Comparison of ENCODE assay signal across 8 mouse cellular contexts in genomic region chr16:30308616-30309394, GRCm38 (mm10). TPM values are rescaled to one million over a fixed set of nuclear protein-coding genes. Genes with fewer than 3 reads are reported as not detected.
A peak's percentile ranks its signal among the peaks of the same experiment; 100 is the strongest.
DNase-seq lines count a peak whose midpoint lies in the region; ATAC-seq and TF ChIP-seq lines count a peak whose summit lies in the region.

No protein-coding gene starts in this region.

- WGBS in limb, embryonic 14.5 days = under 1% methylated on average over 60 of the region's 72 CpGs
- under 1% methylated on average over 72 of the region's 72 CpGs for WGBS in midbrain, embryonic 13.5 days

- peak overlapping the region; percentile 98 for H3K4me2 ChIP-seq in limb, embryonic 14.5 days (replicated peaks; ENCODE audit: low read depth, low read length, severe bottlenecking)
- peak overlapping the region; percentile 87 for H3K4me2 ChIP-seq in midbrain, embryonic 13.5 days (replicated peaks)

- H3K9ac ChIP-seq in limb, embryonic 14.5 days (ENCODE audit: low read depth, low read length, severe bottlenecking) = peak overlapping the region; percentile 55
- H3K9ac ChIP-seq in midbrain, embryonic 13.5 days (replicated peaks) = peak overlapping the region; percentile 63

- H3K36me3 ChIP-seq in limb, embryonic 14.5 days (ENCODE audit: control insufficient read depth, insufficient read depth, low read length) = no peaks in the 10 kb centered on the region
- no peaks in the 10 kb centered on the region for H3K36me3 ChIP-seq in midbrain, embryonic 13.5 days

- no peaks in the 10 kb centered on the region for H3K9me3 ChIP-seq in limb, embryonic 14.5 days (ENCODE audit: control insufficient read depth, low read length)
- H3K9me3 ChIP-seq in midbrain, embryonic 13.5 days = no peaks in the 10 kb centered on the region

- peaks cover 15% of the 10 kb centered on the region for H3K4me1 ChIP-seq in limb, embryonic 14.5 days (ENCODE audit: control insufficient read depth, insufficient read depth, low read length)
- H3K4me1 ChIP-seq in midbrain, embryonic 13.5 days (replicated peaks) = peaks cover 20% of the 10 kb centered on the region

- no peak overlapping the region for H3K27ac ChIP-seq in limb, embryonic 14.5 days (replicated peaks; ENCODE audit: low read depth, low read length)
- no peak overlapping the region for H3K27ac ChIP-seq in midbrain, embryonic 13.5 days

- DNase-seq in heart, adult 18-20 months = peak; percentile 23 to 32
- DNase-seq in heart, adult 8-10 months (ENCODE audit: low spot score) = no peak
- DNase-seq in cerebellum, postnatal 36 days = peak; percentile 62 to 75
- DNase-seq in kidney, adult 8-10 months = peak; percentile 2 to 11
- no peak for DNase-seq in limb, embryonic 14.5 days (ENCODE audit: low spot score)
- DNase-seq in spleen, postnatal 36 days (ENCODE audit: low spot score in 2 of 2) = peak; percentile 7 to 8

- ATAC-seq in granulocyte monocyte progenitor cell, adult 5-6 weeks (replicated peaks; ENCODE audit: poor library complexity, severe bottlenecking) = peak; percentile 40
- 0 out of 2 replicates have a peak, but pooled peaks have one; percentile 38 for ATAC-seq in limb, embryonic 14.5 days (ENCODE audit: low FRiP score, low read depth)
- peak; percentile 80 for ATAC-seq in midbrain, embryonic 13.5 days

- H3K27me3 ChIP-seq in limb, embryonic 14.5 days (ENCODE audit: control insufficient read depth, insufficient read depth, low read length) = peaks cover 44% of the 10 kb centered on the region
- H3K27me3 ChIP-seq in midbrain, embryonic 13.5 days = peaks cover 74% of the 10 kb centered on the region

- TF ChIP-seq POLR2A in limb, embryonic 14.5 days (IDR thresholded peaks at IDR 0.05; ENCODE audit: borderline replicate concordance, extremely low read depth, insufficient read depth, insufficient read length) = no peak

- H3K4me3 ChIP-seq in limb, embryonic 14.5 days (replicated peaks; ENCODE audit: low read length) = peak overlapping the region; percentile 56
- H3K4me3 ChIP-seq in midbrain, embryonic 13.5 days (replicated peaks) = peak overlapping the region; percentile 54

RNA-seq across cellular contexts. Expression of gene Gp5, which starts 1.8 kb away (rescaled TPM):
- total RNA-seq in heart, adult 18-20 months (2021) = under 1 TPM; 0.50 to 0.80 TPM
- total RNA-seq in heart, adult 8-10 months (2022) = under 1 TPM; 0.19 to 0.83 (median 0.41) TPM
- not detected in 2 replicates for total RNA-seq in granulocyte monocyte progenitor cell, adult 5-6 weeks (2014; fragmentation: Nextera tagmentation)
- total RNA-seq in granulocyte monocyte progenitor cell, adult 5-6 weeks (2017) = 1.4 TPM in 1 of 2 replicates, not detected in the other
- 0.72 and 1.3 TPM in 2 replicates for polyA plus RNA-seq in limb, embryonic 14.5 days (2012; rRNA removed)
- polyA plus RNA-seq in limb, embryonic 14.5 days (2014; fragmentation: Nextera tagmentation; extraction: Ambion mirVana) = 0.58 and 0.67 TPM in 2 replicates
- 0.18 and 0.57 TPM in 2 replicates for polyA plus RNA-seq in midbrain, embryonic 13.5 days (2015; fragmentation: Nextera tagmentation; extraction: Ambion mirVana)

RNA-seq across cellular contexts. Expression of gene Lrrc15, which starts 25.7 kb away (rescaled TPM):
- under 1 TPM; 0.08 to 0.20 TPM for total RNA-seq in heart, adult 18-20 months (2021)
- total RNA-seq in heart, adult 8-10 months (2022) = under 1 TPM in 3 of 4 experiments, not detected in 1; 0.06 to 0.41 (median 0.19) TPM
- not detected in 2 replicates for total RNA-seq in granulocyte monocyte progenitor cell, adult 5-6 weeks (2014; fragmentation: Nextera tagmentation)
- total RNA-seq in granulocyte monocyte progenitor cell, adult 5-6 weeks (2017) = not detected in 2 replicates
- polyA plus RNA-seq in limb, embryonic 14.5 days (2012; rRNA removed) = 1.4 and 1.6 TPM in 2 replicates
- 1.8 and 1.9 TPM in 2 replicates for polyA plus RNA-seq in limb, embryonic 14.5 days (2014; fragmentation: Nextera tagmentation; extraction: Ambion mirVana)
- polyA plus RNA-seq in midbrain, embryonic 13.5 days (2015; fragmentation: Nextera tagmentation; extraction: Ambion mirVana) = 0.11 and 0.19 TPM in 2 replicates

RNA-seq across cellular contexts. Expression of gene Cpn2, which starts 41.5 kb away (rescaled TPM):
- under 1 TPM; 0.10 to 0.13 TPM for total RNA-seq in heart, adult 18-20 months (2021)
- under 1 TPM in 2 of 4 experiments, not detected in 2; 0.17 to 0.22 TPM for total RNA-seq in heart, adult 8-10 months (2022)
- total RNA-seq in granulocyte monocyte progenitor cell, adult 5-6 weeks (2014; fragmentation: Nextera tagmentation) = not detected in 2 replicates
- total RNA-seq in granulocyte monocyte progenitor cell, adult 5-6 weeks (2017) = not detected in 2 replicates
- polyA plus RNA-seq in limb, embryonic 14.5 days (2012; rRNA removed) = not detected in 2 replicates
- polyA plus RNA-seq in limb, embryonic 14.5 days (2014; fragmentation: Nextera tagmentation; extraction: Ambion mirVana) = not detected in 2 replicates
- not detected in 2 replicates for polyA plus RNA-seq in midbrain, embryonic 13.5 days (2015; fragmentation: Nextera tagmentation; extraction: Ambion mirVana)

Comparison
In these comparisons a context has a peak if more than half of its experiments do, and no peak if none do; other contexts are left out.
1. DNase-seq: peak in heart, adult 18-20 months (2 of 2), cerebellum, postnatal 36 days (2 of 2), kidney, adult 8-10 months (2 of 2) and spleen, postnatal 36 days (2 of 2); none in heart, adult 8-10 months (single experiment) and limb, embryonic 14.5 days (single experiment).
2. Peak in every context shown above with its lines, with median percentiles within 50 percentile points of each other: ATAC-seq.